Mouse (Mus musculus): ENCODE data around the gene Naa15.

DNA sequence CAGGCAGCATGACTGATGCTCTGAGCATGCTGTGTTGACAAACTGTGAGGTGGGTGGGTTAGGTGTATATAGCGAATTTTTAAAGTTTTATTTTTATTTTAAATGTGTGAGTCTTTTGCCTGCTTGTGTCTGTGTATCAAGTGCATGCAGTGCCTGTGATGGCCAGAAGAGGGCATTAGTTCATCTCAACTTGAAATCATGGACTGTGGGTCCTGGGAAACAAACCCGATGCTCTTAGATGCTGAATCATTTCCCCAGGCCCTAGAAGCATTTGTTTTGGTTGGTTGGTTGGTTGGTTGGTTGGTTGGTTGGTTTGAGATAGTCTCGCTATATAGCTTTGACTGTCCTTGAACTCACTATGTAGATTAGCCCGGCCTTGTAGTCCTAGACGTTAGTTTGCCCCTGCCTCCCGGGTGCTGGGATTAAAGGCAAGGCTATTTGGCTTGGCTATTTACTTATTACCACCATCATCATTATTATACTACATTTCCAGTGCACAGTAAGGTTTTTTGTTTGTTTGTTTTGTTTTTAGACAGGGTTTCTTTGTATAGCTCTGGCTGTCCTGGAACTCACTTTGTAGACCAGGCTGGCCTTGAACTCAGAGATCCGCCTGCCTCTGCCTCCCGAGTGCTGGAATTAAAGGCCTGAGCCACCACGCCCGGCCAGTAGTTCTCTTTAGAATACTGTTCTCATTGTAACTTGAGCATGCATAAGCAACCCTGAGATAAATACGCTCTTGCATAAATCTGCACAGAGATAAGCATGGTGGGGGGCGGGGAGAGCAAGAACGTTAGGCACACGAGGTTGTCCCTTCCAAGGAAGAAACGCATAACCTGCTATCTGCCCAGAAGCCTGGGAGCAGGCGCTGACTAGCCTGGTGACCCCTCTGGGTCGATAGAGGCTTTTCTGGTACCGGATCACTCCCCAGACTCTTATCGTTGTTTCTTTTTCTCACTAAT, 39.4 kb upstream of the Naa15 start:
- peak; percentile 68 to 72; a peak in 3 of 4 replicates for TF ChIP-seq CTCF (conservative IDR thresholded peaks at IDR 0.05 in 1 of 2, IDR thresholded peaks at IDR 0.05 in 1 of 2; ENCODE audit: low read depth in 2 of 2, low read length in 2 of 2)
- no peak for TF ChIP-seq POLR2A (IDR thresholded peaks at IDR 0.05; ENCODE audit: low read depth, low read length)
- 0 out of 2 replicates have a peak, but pooled peaks have one; percentile 21 for TF ChIP-seq MYC (IDR thresholded peaks at IDR 0.05; ENCODE audit: low read depth, low read length)
- TF ChIP-seq UBTF (IDR thresholded peaks at IDR 0.05; ENCODE audit: low read depth, low read length), result no peak
- TF ChIP-seq E2F4 (IDR thresholded peaks at IDR 0.05; ENCODE audit: insufficient replicate concordance, low read depth, low read length), result no peak
- no peak for TF ChIP-seq ZC3H11A (IDR thresholded peaks at IDR 0.05; ENCODE audit: low read depth, low read length)
- TF ChIP-seq USF2 (conservative IDR thresholded peaks at IDR 0.05; ENCODE audit: low read depth, low read length), result no peak
- TF ChIP-seq NRF1 (IDR thresholded peaks at IDR 0.05; ENCODE audit: low read depth, low read length), result no peak
- TF ChIP-seq KAT2A (IDR thresholded peaks at IDR 0.05; ENCODE audit: insufficient replicate concordance, low read length), result no peak
- no peak for TF ChIP-seq MAFK (IDR thresholded peaks at IDR 0.05; ENCODE audit: insufficient replicate concordance, low read length)
- no peak for TF ChIP-seq ZNF384 (IDR thresholded peaks at IDR 0.05; ENCODE audit: low read depth, low read length)

Measured in CH12.LX (cell line).